Mouse (Mus musculus): ENCODE results near the gene Tssk4. TPM values are rescaled to one million over a fixed set of nuclear protein-coding genes. Genes with fewer than 3 reads are reported as not detected.

Gene Tssk4
- polyA plus RNA-seq, 1 experiment from 2014 or later: 0.32 TPM

GRCm38 (mm10) chr14:55681160-55682117 lies 31.5 kb downstream of the Tssk4 start, which contains the start of gene Tinf2:
Tinf2 (minus strand) TSS chr14:55681820.
- Histone ChIP-seq H3K27ac (replicated peaks) (peak within 1 kb of the TSS; percentile 82), H3K4me2 (peak within 1 kb of the TSS; percentile 94), H3K36me3 (peaks cover 37% of the 10 kb centered on the region), H3K9me3 (replicated peaks) (no peaks in the 10 kb centered on the region), H3K4me3 (replicated peaks) (peak within 1 kb of the TSS; percentile 73), H3K4me1 (peaks cover 15% of the 10 kb centered on the region), H3K9ac (replicated peaks) (peak within 1 kb of the TSS; percentile 66), H3K27me3 (replicated peaks) (no peaks in the 10 kb centered on the region)
- peak; percentile 99 for ATAC-seq (ENCODE audit: low FRiP score)
- WGBS: under 1% methylated on average over 66 of the region's 66 CpGs

- ATAC-seq (ENCODE audit: low FRiP score): peak; percentile 31
- H3K27ac ChIP-seq (replicated peaks): peak overlapping the region; percentile 82
- H3K9me3 ChIP-seq (replicated peaks): no peaks in the 10 kb centered on the region
- H3K9ac ChIP-seq (replicated peaks): peak overlapping the region; percentile 66; the same call in 1 of the 2 replicates
- peaks cover 31% of the 10 kb centered on the region for H3K36me3 ChIP-seq
- H3K4me3 ChIP-seq (replicated peaks): peak overlapping the region; percentile 73
- no peaks in the 10 kb centered on the region for H3K27me3 ChIP-seq (replicated peaks)
- 10% methylated on average over 3 of the region's 3 CpGs for WGBS
- peak overlapping the region; percentile 94 for H3K4me2 ChIP-seq
- H3K4me1 ChIP-seq: peaks cover 15% of the 10 kb centered on the region
These were observed 32.1 kb downstream of the Tssk4 start for GRCm38 (mm10) chr14:55682118-55682493.

- H3K4me3 ChIP-seq (replicated peaks): no peak overlapping the region
- ATAC-seq (ENCODE audit: low FRiP score): no peak
- H3K9ac ChIP-seq (replicated peaks): no peak overlapping the region
- H3K4me2 ChIP-seq: no peak overlapping the region
- H3K4me1 ChIP-seq: no peaks in the 10 kb centered on the region
- no peaks in the 10 kb centered on the region for H3K36me3 ChIP-seq
- H3K9me3 ChIP-seq (replicated peaks): no peaks in the 10 kb centered on the region
- no peak overlapping the region for H3K27ac ChIP-seq (replicated peaks)
- no peaks in the 10 kb centered on the region for H3K27me3 ChIP-seq (replicated peaks)
- 86% methylated on average over 10 of the region's 10 CpGs for WGBS
These were observed 39.4 kb downstream of the Tssk4 start for GRCm38 (mm10) chr14:55689433-55689832.

- Histone ChIP-seq H3K27ac (replicated peaks) (no peak overlapping the region), H3K27me3 (replicated peaks) (no peaks in the 10 kb centered on the region), H3K9ac (replicated peaks) (no peak overlapping the region), H3K9me3 (replicated peaks) (no peaks in the 10 kb centered on the region), H3K4me3 (replicated peaks) (no peak overlapping the region), H3K4me2 (no peak overlapping the region), H3K36me3 (no peaks in the 10 kb centered on the region), H3K4me1 (no peaks in the 10 kb centered on the region)
- ATAC-seq (ENCODE audit: low FRiP score): no peak
- WGBS: 89% methylated on average over 4 of the region's 4 CpGs
These were observed 47.2 kb downstream of the Tssk4 start for GRCm38 (mm10) chr14:55697226-55697625.

- no peak overlapping the region for H3K27ac ChIP-seq (replicated peaks)
- no peak for ATAC-seq (ENCODE audit: low FRiP score)
- H3K36me3 ChIP-seq: no peaks in the 10 kb centered on the region
- no peak overlapping the region for H3K4me3 ChIP-seq (replicated peaks)
- no peak overlapping the region for H3K4me2 ChIP-seq
- WGBS: 74% methylated on average over 9 of the region's 9 CpGs
- H3K27me3 ChIP-seq (replicated peaks): no peaks in the 10 kb centered on the region
- no peaks in the 10 kb centered on the region for H3K9me3 ChIP-seq (replicated peaks)
- no peaks in the 10 kb centered on the region for H3K4me1 ChIP-seq
- no peak overlapping the region for H3K9ac ChIP-seq (replicated peaks)
These were observed 51.1 kb downstream of the Tssk4 start for GRCm38 (mm10) chr14:55701131-55701530.

Other genes starting within 250 kb of the Tssk4 start
- gene Dhrs4, start 171.4 kb upstream of the Tssk4 start, polyA plus RNA-seq (2015; fragmentation: Nextera tagmentation; extraction: Ambion mirVana): 21.5 and 32.8 TPM in 2 replicates
- 21.6 and 25.1 TPM in 2 replicates for gene Carmil3, start 159.5 kb upstream of the Tssk4 start, polyA plus RNA-seq (2015; fragmentation: Nextera tagmentation; extraction: Ambion mirVana)
- 17.8 and 20.0 TPM in 2 replicates for gene Cpne6, start 139.7 kb upstream of the Tssk4 start, polyA plus RNA-seq (2015; fragmentation: Nextera tagmentation; extraction: Ambion mirVana)
- gene Nrl, start 125.2 kb upstream of the Tssk4 start, polyA plus RNA-seq (2015; fragmentation: Nextera tagmentation; extraction: Ambion mirVana): 0.13 and 0.26 TPM in 2 replicates
- gene Pck2, start 109.9 kb upstream of the Tssk4 start, polyA plus RNA-seq (2015; fragmentation: Nextera tagmentation; extraction: Ambion mirVana): 30.5 and 30.9 TPM in 2 replicates
- gene Dcaf11, start 90.2 kb upstream of the Tssk4 start, polyA plus RNA-seq (2015; fragmentation: Nextera tagmentation; extraction: Ambion mirVana): 98.9 and 102 TPM in 2 replicates
- 0.46 and 0.75 TPM in 2 replicates for gene A730061H03Rik, start 89.8 kb upstream of the Tssk4 start, polyA plus RNA-seq (2015; fragmentation: Nextera tagmentation; extraction: Ambion mirVana)
- 1.6 and 2.0 TPM in 2 replicates for gene Fitm1, start 74.6 kb upstream of the Tssk4 start, polyA plus RNA-seq (2015; fragmentation: Nextera tagmentation; extraction: Ambion mirVana)
- gene Psme1, start 72.1 kb upstream of the Tssk4 start, polyA plus RNA-seq (2015; fragmentation: Nextera tagmentation; extraction: Ambion mirVana): 214 and 228 TPM in 2 replicates
- 49.3 and 56.2 TPM in 2 replicates for gene Emc9, start 64.9 kb upstream of the Tssk4 start, polyA plus RNA-seq (2015; fragmentation: Nextera tagmentation; extraction: Ambion mirVana)
- 186 and 246 TPM in 2 replicates for gene Psme2, start 59.1 kb upstream of the Tssk4 start, polyA plus RNA-seq (2015; fragmentation: Nextera tagmentation; extraction: Ambion mirVana)
- gene Rnf31, start 58.5 kb upstream of the Tssk4 start, polyA plus RNA-seq (2015; fragmentation: Nextera tagmentation; extraction: Ambion mirVana): 20.4 and 22.0 TPM in 2 replicates
- gene Irf9, start 46.6 kb upstream of the Tssk4 start, polyA plus RNA-seq (2015; fragmentation: Nextera tagmentation; extraction: Ambion mirVana): 10.4 and 13.2 TPM in 2 replicates
- 15.1 and 16.6 TPM in 2 replicates for gene Rec8, start 32.1 kb upstream of the Tssk4 start, polyA plus RNA-seq (2015; fragmentation: Nextera tagmentation; extraction: Ambion mirVana)
- gene Ipo4, start 14.2 kb upstream of the Tssk4 start, polyA plus RNA-seq (2015; fragmentation: Nextera tagmentation; extraction: Ambion mirVana): 110 and 121 TPM in 2 replicates
- 0.77 and 1.7 TPM in 2 replicates for gene Gm49378, start 12.3 kb upstream of the Tssk4 start, polyA plus RNA-seq (2015; fragmentation: Nextera tagmentation; extraction: Ambion mirVana)
- gene Tm9sf1, start 6.4 kb upstream of the Tssk4 start, polyA plus RNA-seq (2015; fragmentation: Nextera tagmentation; extraction: Ambion mirVana): 62.6 and 72.5 TPM in 2 replicates
- gene Mdp1, start 10.3 kb downstream of the Tssk4 start, polyA plus RNA-seq (2015; fragmentation: Nextera tagmentation; extraction: Ambion mirVana): 76.0 and 79.8 TPM in 2 replicates
- gene Gmpr2, start 21.8 kb downstream of the Tssk4 start, polyA plus RNA-seq (2015; fragmentation: Nextera tagmentation; extraction: Ambion mirVana): 50.2 and 50.8 TPM in 2 replicates
- gene Nedd8, start 21.9 kb downstream of the Tssk4 start, polyA plus RNA-seq (2015; fragmentation: Nextera tagmentation; extraction: Ambion mirVana): 590 and 594 TPM in 2 replicates
- 24.9 and 28.3 TPM in 2 replicates for gene Tinf2, start 31.6 kb downstream of the Tssk4 start, polyA plus RNA-seq (2015; fragmentation: Nextera tagmentation; extraction: Ambion mirVana)
- 0.31 and 0.96 TPM in 2 replicates for gene Tgm1, start 63.7 kb downstream of the Tssk4 start, polyA plus RNA-seq (2015; fragmentation: Nextera tagmentation; extraction: Ambion mirVana)
- 56.7 and 65.1 TPM in 2 replicates for gene Rabggta, start 72.1 kb downstream of the Tssk4 start, polyA plus RNA-seq (2015; fragmentation: Nextera tagmentation; extraction: Ambion mirVana)
- 79.7 and 84.6 TPM in 2 replicates for gene Dhrs1, start 95.5 kb downstream of the Tssk4 start, polyA plus RNA-seq (2015; fragmentation: Nextera tagmentation; extraction: Ambion mirVana)
- gene Nop9, start 95.5 kb downstream of the Tssk4 start, polyA plus RNA-seq (2015; fragmentation: Nextera tagmentation; extraction: Ambion mirVana): 25.1 and 31.5 TPM in 2 replicates
- gene Cideb, start 108.3 kb downstream of the Tssk4 start, polyA plus RNA-seq (2015; fragmentation: Nextera tagmentation; extraction: Ambion mirVana): 0.35 and 0.93 TPM in 2 replicates
- 0.42 and 0.88 TPM in 2 replicates for gene Ltb4r2, start 111.2 kb downstream of the Tssk4 start, polyA plus RNA-seq (2015; fragmentation: Nextera tagmentation; extraction: Ambion mirVana)
- gene Ltb4r1, start 115.8 kb downstream of the Tssk4 start, polyA plus RNA-seq (2015; fragmentation: Nextera tagmentation; extraction: Ambion mirVana): 0.42 and 0.80 TPM in 2 replicates
- gene Adcy4, start 133.9 kb downstream of the Tssk4 start, polyA plus RNA-seq (2015; fragmentation: Nextera tagmentation; extraction: Ambion mirVana): 4.1 and 5.2 TPM in 2 replicates
- gene Ripk3, start 138.7 kb downstream of the Tssk4 start, polyA plus RNA-seq (2015; fragmentation: Nextera tagmentation; extraction: Ambion mirVana): 2.8 and 14.2 TPM in 2 replicates
- 9.8 and 11.5 TPM in 2 replicates for gene Nfatc4, start 173.0 kb downstream of the Tssk4 start, polyA plus RNA-seq (2015; fragmentation: Nextera tagmentation; extraction: Ambion mirVana)
- 9.5 and 10.8 TPM in 2 replicates for gene Nynrin, start 203.8 kb downstream of the Tssk4 start, polyA plus RNA-seq (2015; fragmentation: Nextera tagmentation; extraction: Ambion mirVana)
- gene Cbln3, start 234.2 kb downstream of the Tssk4 start, polyA plus RNA-seq (2015; fragmentation: Nextera tagmentation; extraction: Ambion mirVana): 0.45 and 0.58 TPM in 2 replicates
- gene Khnyn, start 234.8 kb downstream of the Tssk4 start, polyA plus RNA-seq (2015; fragmentation: Nextera tagmentation; extraction: Ambion mirVana): 11.0 and 11.9 TPM in 2 replicates

Measured in neural tube, embryonic 15.5 days (tissue).